In genomic region chr4:110397618-110398045, GRCm38 (mm10) we compare ENCODE assay signal across 9 mouse cellular contexts. TPM values are rescaled to one million over a fixed set of nuclear protein-coding genes. Genes with fewer than 3 reads are reported as not detected.
DNase-seq lines count a peak whose midpoint lies in the region; ATAC-seq lines count a peak whose summit lies in the region.
"Had no signal": no experiment of that assay in that cellular context is flagged by ENCODE, and none has a peak within 500 bp of the region (broad histone marks: within the 10 kb centered on the region; RNA-seq: fewer than 3 reads in every experiment).

Agbl4 (plus strand) TSS chr4:110397661.

- no peaks in the 10 kb centered on the region for H3K9me3 ChIP-seq in intestine, embryonic 15.5 days

- H3K27ac ChIP-seq in intestine, embryonic 15.5 days: no peak within 1 kb of the TSS
- H3K27ac ChIP-seq: macrophage had no signal

- no peaks in the 10 kb centered on the region for H3K4me1 ChIP-seq in intestine, embryonic 15.5 days (replicated peaks)

- H3K4me2 ChIP-seq in intestine, embryonic 15.5 days (replicated peaks): peak within 1 kb of the TSS; percentile 87

- peak within 1 kb of the TSS; percentile 49 for H3K9ac ChIP-seq in intestine, embryonic 15.5 days

- peak; percentile 68 for DNase-seq in adrenal gland, postnatal 25 days
- peak; percentile 39 to 66 for DNase-seq in cerebellum, postnatal 4 days (ENCODE audit: low spot score in 2 of 2)
- peak; percentile 45 to 72 for DNase-seq in left cerebral cortex, adult 8-10 months (ENCODE audit: low spot score in 2 of 2)
- DNase-seq in lung, postnatal 25 days (ENCODE audit: low spot score): peak; percentile 2
- peak; percentile 82 for DNase-seq in right cerebral cortex, postnatal 25 days

- peak within 1 kb of the TSS; percentile 58 for H3K4me3 ChIP-seq in intestine, embryonic 15.5 days (replicated peaks)

- WGBS in intestine, embryonic 15.5 days: 1% methylated on average over 27 of the region's 27 CpGs

- H3K36me3 ChIP-seq in intestine, embryonic 15.5 days: no peaks in the 10 kb centered on the region

- ATAC-seq in granulocyte monocyte progenitor cell, adult 5-6 weeks (replicated peaks; ENCODE audit: poor library complexity, severe bottlenecking): peak; percentile 71
- peak; percentile 100 for ATAC-seq in intestine, embryonic 15.5 days
- ATAC-seq in activated CD4-positive, CD25-positive, alpha-beta regulatory T cell, adult 4 months: no peak

- H3K27me3 ChIP-seq in intestine, embryonic 15.5 days (replicated peaks): no peaks in the 10 kb centered on the region

RNA-seq across cellular contexts. Expression of gene Agbl4, which starts in this region (rescaled TPM):
- total RNA-seq in adrenal gland, postnatal 25 days (2021): 1.2 and 1.9 TPM in 2 replicates
- not detected in 2 replicates for total RNA-seq in granulocyte monocyte progenitor cell, adult 5-6 weeks (2014; fragmentation: Nextera tagmentation)
- not detected in 2 replicates for total RNA-seq in granulocyte monocyte progenitor cell, adult 5-6 weeks (2017)
- polyA plus RNA-seq in intestine, embryonic 15.5 days (2015; fragmentation: Nextera tagmentation; extraction: Ambion mirVana): 0.24 and 0.30 TPM in 2 replicates
- total RNA-seq in left cerebral cortex, adult 8-10 months (2022): 10 to 100 TPM; 21.6 to 24.3 (median 23.9) TPM
- not detected for polyA plus RNA-seq in activated CD4-positive, CD25-positive, alpha-beta regulatory T cell, adult 4 months (2017; shearing (Covaris generic))
- polyA plus RNA-seq: macrophage had no signal

Comparison
In these comparisons a context has a peak if more than half of its experiments do, and no peak if none do; other contexts are left out.
1. Peak in ATAC-seq in granulocyte monocyte progenitor cell, adult 5-6 weeks; RNA of the gene not detected or under 1 TPM.
2. Peak in ATAC-seq, H3K4me3 ChIP-seq, H3K9ac ChIP-seq and H3K4me2 ChIP-seq in intestine, embryonic 15.5 days; RNA of the gene not detected or under 1 TPM.
3. DNase-seq: peak in every context shown above with its lines; median percentile 82 in right cerebral cortex, postnatal 25 days; 68 in adrenal gland, postnatal 25 days; 58 in left cerebral cortex, adult 8-10 months; 52 in cerebellum, postnatal 4 days; 2 in lung, postnatal 25 days.